Mouse (Mus musculus) liver, adult 2 months (tissue): ENCODE measurements at regions not wholly inside any gene's neighbourhood (a gene's known extent, or its start where the extent isn't known, plus 50 kb on each side); places are given as distances from the start of the nearest gene placed in this dataset.

Experiments
- DNase-seq: peaks from one replicate; pipeline ENCODE4 v3.0.0-alpha.2; 2011; ENCODE audit warnings: low read depth, low spot score; ENCODE audit errors: extremely low read depth
- H3K27ac ChIP-seq: fragments of 200-500 bp; replicated peaks from 2 replicates; pipeline ENCODE4 v1.5.1; 2012; ENCODE audit warnings: low read depth, mild to moderate bottlenecking, control low read depth, inconsistent platforms, low read length; ENCODE audit not compliant: insufficient read depth
- H3K27me3 ChIP-seq: fragments of 200-500 bp; 2 replicates; pipeline ENCODE4 v1.6.1; 2012; ENCODE audit warnings: mild to moderate bottlenecking, moderate library complexity, low read length, inconsistent platforms; ENCODE audit not compliant: control insufficient read depth, insufficient read depth
- H3K36me3 ChIP-seq: fragments of 200-500 bp; 2 replicates; pipeline ENCODE4 v1.6.1; 2012; ENCODE audit warnings: low read length, inconsistent platforms; ENCODE audit not compliant: control insufficient read depth, insufficient read depth
- H3K4me1 ChIP-seq: fragments of 200-500 bp; 2 replicates; pipeline ENCODE4 v1.6.1; 2011; ENCODE audit warnings: low read length; ENCODE audit not compliant: control insufficient read depth, insufficient read depth
- H3K4me3 ChIP-seq: fragments of 200-500 bp; 2 replicates; pipeline ENCODE4 v1.5.1; 2011; ENCODE audit warnings: low read depth, mild to moderate bottlenecking, control low read depth, low read length, moderate library complexity; ENCODE audit not compliant: insufficient read depth
- H3K79me2 ChIP-seq: fragments of 200-500 bp; 2 replicates; pipeline ENCODE4 v1.6.1; 2012; ENCODE audit warnings: inconsistent platforms, mild to moderate bottlenecking, low read length, moderate library complexity; ENCODE audit not compliant: control insufficient read depth, insufficient read depth
- H3K9ac ChIP-seq: fragments of 200-500 bp; 2 replicates; pipeline ENCODE4 v1.6.1; 2012; ENCODE audit warnings: low read depth, mild to moderate bottlenecking, control low read depth, inconsistent platforms, low read length
- CTCF ChIP-seq: fragments of 200-500 bp; IDR thresholded peaks from 2 replicates; pipeline ENCODE4 v1.5.1; 2011; ENCODE audit warnings: low read depth, low read length, control low read depth
- POLR2A ChIP-seq: fragments of 200-500 bp; IDR thresholded peaks from 2 replicates; pipeline ENCODE4 v1.6.1; 2011; ENCODE audit warnings: low read length, control low read depth; ENCODE audit not compliant: insufficient read depth; ENCODE audit errors: extremely low read depth
- WGBS: fragments of 180-500 bp; shearing (Covaris S2); methylation state at CpG from one replicate; pipeline ENCODE4 v1.1.7; 2018; 5-methylcytosine and 5-hydroxymethylcytosine counted together

DNA sequence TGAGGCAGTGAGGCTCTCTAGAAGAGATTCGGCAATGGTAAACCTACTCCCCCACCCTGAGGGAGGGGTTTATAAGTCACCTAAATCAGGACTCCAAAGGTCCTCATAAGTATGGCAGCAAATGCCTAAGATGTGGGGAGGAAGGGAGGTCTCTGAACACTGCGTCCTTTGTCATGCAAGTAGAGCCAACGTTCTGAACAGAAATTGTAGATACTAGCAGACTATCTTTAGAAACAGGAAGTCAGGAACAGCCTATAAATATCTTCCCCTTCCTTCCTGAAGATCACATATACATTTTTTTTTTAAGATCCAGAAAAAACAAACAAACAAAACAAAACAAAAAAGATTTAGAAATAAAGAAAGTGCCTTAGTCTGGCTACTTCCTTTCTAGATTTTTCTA lies 169.7 kb upstream of the Dyrk2 start:
- H3K79me2 ChIP-seq = no peaks in the 10 kb centered on the region
- H3K27ac ChIP-seq = peak overlapping the region; percentile 55; the same call in 1 of the 2 replicates
- H3K36me3 ChIP-seq = no peaks in the 10 kb centered on the region
- no peak overlapping the region for H3K9ac ChIP-seq
- 64% methylated on average over 3 of the region's 3 CpGs for whole genome bisulfite sequencing
- no peak for DNase-seq
- TF ChIP-seq CTCF (no peak), POLR2A (no peak)
- peaks cover 2% of the 10 kb centered on the region for H3K4me1 ChIP-seq
- no peaks in the 10 kb centered on the region for H3K27me3 ChIP-seq
- H3K4me3 ChIP-seq = no peak overlapping the region

DNA sequence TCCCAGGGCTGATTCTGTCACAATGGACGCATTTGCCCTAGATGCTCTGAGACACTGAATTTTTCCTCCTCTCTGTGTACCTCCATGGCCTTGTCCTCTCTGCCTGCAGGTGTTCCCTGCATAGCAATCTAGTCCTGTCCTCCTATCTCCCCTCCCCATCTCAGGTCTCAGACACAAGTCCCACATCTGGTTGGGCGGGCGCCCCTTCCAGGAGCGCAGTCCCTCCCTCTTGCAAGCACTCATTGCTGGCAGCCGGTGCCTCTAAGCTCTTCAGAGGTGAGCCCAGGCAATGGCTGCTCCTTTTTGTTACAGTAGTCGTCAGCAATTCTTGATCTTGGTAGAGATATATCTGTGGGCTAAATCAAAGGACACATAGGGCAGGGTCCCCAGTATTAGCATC lies 169.0 kb upstream of the Dyrk2 start:
- H3K79me2 ChIP-seq = no peaks in the 10 kb centered on the region
- H3K27ac ChIP-seq = no peak overlapping the region
- no peaks in the 10 kb centered on the region for H3K36me3 ChIP-seq
- H3K4me3 ChIP-seq = no peak overlapping the region
- H3K9ac ChIP-seq = no peak overlapping the region
- TF ChIP-seq CTCF (no peak), POLR2A (no peak)
- WGBS = 92% methylated on average over 6 of the region's 6 CpGs
- H3K27me3 ChIP-seq = no peaks in the 10 kb centered on the region
- no peak for DNase-seq
- H3K4me1 ChIP-seq = peaks cover 2% of the 10 kb centered on the region

DNA sequence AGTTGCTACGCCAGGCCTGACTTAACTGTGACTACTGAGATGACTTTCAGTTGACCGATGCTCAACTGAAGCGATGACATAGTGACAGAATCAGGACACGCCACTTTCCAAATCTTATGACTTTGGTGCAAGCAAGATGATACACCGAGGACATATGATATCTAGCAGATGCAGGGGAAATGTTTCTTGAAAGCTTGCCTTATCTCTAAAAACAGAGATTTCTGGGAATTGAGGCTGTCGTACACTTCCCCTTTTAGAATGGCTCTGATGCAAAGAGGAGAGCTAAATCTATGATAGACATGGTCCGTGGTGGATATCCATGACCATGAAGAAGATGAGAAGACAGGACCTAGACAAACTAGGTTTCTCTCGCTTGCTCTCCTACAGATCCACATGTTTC lies 167.8 kb upstream of the Dyrk2 start:
- DNase-seq = no peak
- no peaks in the 10 kb centered on the region for H3K79me2 ChIP-seq
- H3K4me1 ChIP-seq = peaks cover 2% of the 10 kb centered on the region
- TF ChIP-seq CTCF (no peak), POLR2A (no peak)
- no peak overlapping the region for H3K27ac ChIP-seq
- H3K9ac ChIP-seq = no peak overlapping the region
- no peaks in the 10 kb centered on the region for H3K27me3 ChIP-seq
- H3K4me3 ChIP-seq = no peak overlapping the region
- WGBS = 94% methylated on average over 8 of the region's 8 CpGs
- H3K36me3 ChIP-seq = no peaks in the 10 kb centered on the region

DNA sequence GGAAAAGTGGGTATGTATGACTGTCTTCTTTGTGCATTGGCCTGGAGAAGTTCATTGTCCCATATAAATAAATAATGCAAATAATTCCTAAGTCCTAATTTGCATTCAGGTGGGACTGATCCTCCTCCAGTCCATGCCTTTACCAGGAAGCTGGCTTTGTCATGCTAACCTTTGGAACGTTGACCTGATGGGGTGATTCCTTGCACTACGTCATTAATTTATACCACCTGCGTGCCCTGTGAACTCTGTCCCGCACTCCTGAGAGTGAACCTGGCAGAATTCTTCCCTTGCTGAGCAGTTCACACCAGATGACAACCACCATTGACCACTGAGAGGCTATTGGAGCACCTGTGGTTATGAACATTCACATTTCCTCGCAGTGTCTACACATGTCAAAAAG lies 165.9 kb upstream of the Dyrk2 start:
- 71% methylated on average over 5 of the region's 5 CpGs for WGBS
- H3K4me3 ChIP-seq = no peak overlapping the region

DNA sequence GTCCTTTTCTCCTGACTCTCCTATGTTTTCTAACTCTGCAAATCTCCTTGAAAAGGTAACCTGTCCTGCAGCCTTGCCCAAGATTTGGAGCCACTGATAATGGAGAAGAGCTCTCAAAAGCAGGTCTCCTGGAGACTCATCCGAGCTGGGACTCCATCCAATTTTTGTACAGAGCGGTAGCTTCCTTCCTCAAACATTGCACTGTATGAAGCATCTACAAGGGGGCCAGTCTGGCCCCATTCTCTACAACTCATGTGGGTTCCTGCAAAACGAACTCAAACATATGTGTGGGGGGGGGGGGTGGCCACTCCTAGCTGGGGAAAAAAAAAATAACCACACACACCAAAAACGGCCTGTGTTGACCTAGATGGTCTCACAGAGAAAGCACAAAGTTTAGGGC lies 164.4 kb upstream of the Dyrk2 start:
- TF ChIP-seq CTCF = no peak
- TF ChIP-seq POLR2A = no peak
- H3K27ac ChIP-seq = no peak overlapping the region
- 62% methylated on average over 4 of the region's 4 CpGs for WGBS
- no peak overlapping the region for H3K4me3 ChIP-seq
- no peaks in the 10 kb centered on the region for H3K4me1 ChIP-seq
- no peaks in the 10 kb centered on the region for H3K79me2 ChIP-seq
- no peak for DNase-seq
- no peak overlapping the region for H3K9ac ChIP-seq
- H3K36me3 ChIP-seq = no peaks in the 10 kb centered on the region
- H3K27me3 ChIP-seq = no peaks in the 10 kb centered on the region

More for the DNA sequence above, 165.9 kb upstream of the Dyrk2 start:
- Histone ChIP-seq H3K27me3 (no peaks in the 10 kb centered on the region), H3K36me3 (no peaks in the 10 kb centered on the region), H3K79me2 (no peaks in the 10 kb centered on the region), H3K9ac (no peak overlapping the region), H3K27ac (no peak overlapping the region), H3K4me1 (peaks cover 2% of the 10 kb centered on the region)
- no peak for DNase-seq
- TF ChIP-seq CTCF (no peak), POLR2A (no peak)

DNA sequence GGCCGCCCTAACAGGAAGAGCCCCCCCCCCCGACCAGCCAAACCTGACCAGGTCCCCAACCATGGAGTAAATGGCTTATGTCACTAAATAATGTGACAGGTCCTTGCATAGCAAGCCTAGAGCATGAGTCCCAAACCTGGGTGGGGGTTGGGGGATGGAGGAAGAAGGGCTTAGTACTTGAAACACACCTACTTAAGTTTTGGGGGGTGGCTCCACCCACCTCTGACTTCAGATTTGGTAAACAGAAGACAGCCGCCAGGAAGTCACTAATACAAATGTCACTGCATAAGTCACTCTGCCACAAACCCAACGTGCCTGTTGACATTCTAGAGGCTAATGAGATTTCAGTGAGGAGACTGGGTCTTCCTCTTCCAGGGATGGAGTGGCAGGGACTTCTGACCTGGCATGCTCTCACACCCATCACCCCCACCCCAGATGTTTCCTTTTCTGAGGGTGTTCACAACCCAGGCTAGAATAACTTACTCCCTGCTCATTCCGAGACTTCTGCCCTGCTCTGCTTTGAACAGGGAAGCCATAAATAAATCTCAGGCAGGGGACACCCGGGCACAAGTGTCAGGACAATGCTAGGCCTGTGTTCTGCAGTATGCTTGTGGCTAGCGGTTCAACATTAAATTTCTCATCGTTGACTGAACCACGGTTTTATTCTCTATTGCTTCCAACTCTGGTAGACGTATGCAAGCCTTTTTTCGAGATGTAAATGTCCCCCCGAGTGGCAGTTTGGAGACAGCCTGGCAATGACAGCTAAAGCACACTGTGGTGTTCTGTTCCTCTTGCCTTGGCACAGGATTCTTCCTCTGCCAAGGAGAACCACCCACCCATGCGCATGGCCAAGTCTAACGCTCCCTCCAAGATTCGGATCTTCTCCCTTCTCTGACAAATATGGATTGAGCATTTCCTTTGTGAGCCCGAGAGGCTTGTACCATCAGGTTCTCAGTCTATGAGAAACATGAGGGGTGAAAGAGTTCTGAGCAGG lies 161.6 kb upstream of the Dyrk2 start:
- WGBS = 87% methylated on average over 16 of the region's 16 CpGs
- Histone ChIP-seq H3K4me1 (no peaks in the 10 kb centered on the region), H3K79me2 (no peaks in the 10 kb centered on the region), H3K27me3 (no peaks in the 10 kb centered on the region), H3K36me3 (no peaks in the 10 kb centered on the region), H3K9ac (no peak overlapping the region), H3K4me3 (no peak overlapping the region), H3K27ac (no peak overlapping the region)
- TF ChIP-seq POLR2A (no peak), CTCF (no peak)
- no peak for DNase-seq
